Mouse (Mus musculus) small intestine, adult 2 months (tissue): ENCODE results near the gene Hist1h2ap.

Experiments used
- CTCF ChIP-seq: fragments of 200-500 bp; IDR thresholded peaks from 2 replicates; pipeline ENCODE4 v1.5.1; 2012; ENCODE audit warnings: low read depth, mild to moderate bottlenecking, control low read depth, inconsistent platforms, low read length, moderate library complexity, mixed read lengths; ENCODE audit not compliant: insufficient replicate concordance, insufficient read length; ENCODE audit errors: extremely low read depth
- POLR2A ChIP-seq: fragments of 200-500 bp; IDR thresholded peaks from 2 replicates; pipeline ENCODE4 v1.6.1; 2012; ENCODE audit warnings: low read depth, mild to moderate bottlenecking, control low read depth, inconsistent platforms, low read length, moderate library complexity

- TF ChIP-seq CTCF (no peak), POLR2A (no peak)
Measured at GRCm38 (mm10) chr13:21830344-21830743, 3.0 kb downstream of the Hist1h2ap start.
